Mouse (Mus musculus): ENCODE measurements at regions not wholly inside any gene's neighbourhood (a gene's known extent, or its start where the extent isn't known, plus 50 kb on each side); places are given as distances from the start of the nearest gene placed in this dataset.

- no peak for DNase-seq (ENCODE audit: low read depth)
These were observed 258.1 kb upstream of the Prok2 start for GRCm38 (mm10) chr6:99984057-99984855.

GRCm38 (mm10) chr6:99979614-99980013, 253.4 kb upstream of the Prok2 start:
- DNase-seq (ENCODE audit: low read depth): no peak

GRCm38 (mm10) chr6:99978164-99978746, 252.1 kb upstream of the Prok2 start:
- DNase-seq (ENCODE audit: low read depth): no peak

GRCm38 (mm10) chr6:99976144-99976543, 250.0 kb upstream of the Prok2 start:
- DNase-seq (ENCODE audit: low read depth): no peak

- DNase-seq (ENCODE audit: low read depth): no peak
These were observed 249.3 kb upstream of the Prok2 start for GRCm38 (mm10) chr6:99975486-99975885.

- peak; percentile 62 for DNase-seq (ENCODE audit: low read depth)
These were observed 248.3 kb upstream of the Prok2 start for GRCm38 (mm10) chr6:99974464-99974863.

GRCm38 (mm10) chr6:99971376-99971775, 245.2 kb upstream of the Prok2 start:
- no peak for DNase-seq (ENCODE audit: low read depth)

- no peak for DNase-seq (ENCODE audit: low read depth)
These were observed 242.7 kb upstream of the Prok2 start for GRCm38 (mm10) chr6:99968889-99969288.

GRCm38 (mm10) chr6:99967465-99967864, 241.3 kb upstream of the Prok2 start:
- no peak for DNase-seq (ENCODE audit: low read depth)

GRCm38 (mm10) chr6:99964540-99964939, 238.3 kb upstream of the Prok2 start:
- no peak for DNase-seq (ENCODE audit: low read depth)

GRCm38 (mm10) chr6:99964007-99964406, 237.8 kb upstream of the Prok2 start:
- DNase-seq (ENCODE audit: low read depth): no peak

- DNase-seq (ENCODE audit: low read depth): no peak
These were observed 233.2 kb upstream of the Prok2 start for GRCm38 (mm10) chr6:99959371-99959770.

GRCm38 (mm10) chr6:99954832-99955830, 228.9 kb upstream of the Prok2 start:
- no peak for DNase-seq (ENCODE audit: low read depth)

- no peak for DNase-seq (ENCODE audit: low read depth)
These were observed 228.0 kb upstream of the Prok2 start for GRCm38 (mm10) chr6:99953980-99954776.

- no peak for DNase-seq (ENCODE audit: low read depth)
These were observed 224.6 kb upstream of the Prok2 start for GRCm38 (mm10) chr6:99950811-99951210.

GRCm38 (mm10) chr6:99946917-99947316, 220.7 kb upstream of the Prok2 start:
- no peak for DNase-seq (ENCODE audit: low read depth)

GRCm38 (mm10) chr6:99946481-99946880, 220.3 kb upstream of the Prok2 start:
- DNase-seq (ENCODE audit: low read depth): no peak

- no peak for DNase-seq (ENCODE audit: low read depth)
These were observed 219.5 kb upstream of the Prok2 start for GRCm38 (mm10) chr6:99945691-99946090.

GRCm38 (mm10) chr6:99942958-99943357, 216.8 kb upstream of the Prok2 start:
- peak; percentile 63 for DNase-seq (ENCODE audit: low read depth)

GRCm38 (mm10) chr6:99940118-99940517, 213.9 kb upstream of the Prok2 start:
- no peak for DNase-seq (ENCODE audit: low read depth)

- no peak for DNase-seq (ENCODE audit: low read depth)
These were observed 213.2 kb upstream of the Prok2 start for GRCm38 (mm10) chr6:99939382-99939781.

- no peak for DNase-seq (ENCODE audit: low read depth)
These were observed 212.8 kb upstream of the Prok2 start for GRCm38 (mm10) chr6:99938949-99939348.

Data from fibroblast of lung, adult 2 months (primary cell).